Mouse (Mus musculus) limb, embryonic 14.5 days (tissue): ENCODE measurements around the gene Klhdc3. TPM values are rescaled to one million over a fixed set of nuclear protein-coding genes. Genes with fewer than 3 reads are reported as not detected.

ENCODE experiments used
- ATAC-seq: fragments of 200-750 bp; cut with Nextera tagmentation; 2 replicates; pipeline ENCODE4 v1.8.0; 2017; ENCODE audit warnings: low read depth, moderate number of reproducible peaks, moderate TSS enrichment; ENCODE audit not compliant: low FRiP score
- DNase-seq: peaks from one replicate; pipeline ENCODE4 v3.0.0-alpha.2; 2015; ENCODE audit warnings: low spot score
- H3K27ac ChIP-seq: fragments of 300-500 bp; sonication (generic); replicated peaks from 2 replicates; pipeline ENCODE4 v1.5.1; 2014; ENCODE audit warnings: low read depth, mild to moderate bottlenecking, low read length, moderate library complexity, mixed read lengths
- H3K27me3 ChIP-seq: fragments of 300-500 bp; sonication (generic); 2 replicates; pipeline ENCODE4 v1.6.1; 2014; ENCODE audit warnings: low read length, mixed read lengths; ENCODE audit not compliant: control insufficient read depth, insufficient read depth
- H3K36me3 ChIP-seq: fragments of 300-500 bp; sonication (generic); 2 replicates; pipeline ENCODE4 v1.6.1; 2014; ENCODE audit warnings: mild to moderate bottlenecking, low read length, moderate library complexity, mixed read lengths; ENCODE audit not compliant: control insufficient read depth, insufficient read depth
- H3K4me1 ChIP-seq: fragments of 300-500 bp; sonication (generic); 2 replicates; pipeline ENCODE4 v1.6.1; 2014; ENCODE audit warnings: antibody characterized with exemption, low read length, mixed read lengths; ENCODE audit not compliant: control insufficient read depth, insufficient read depth
- H3K4me2 ChIP-seq: fragments of 300-500 bp; sonication (generic); replicated peaks from 2 replicates; pipeline ENCODE4 v1.6.1; 2014; ENCODE audit warnings: low read depth, mild to moderate bottlenecking, low read length, moderate library complexity; ENCODE audit not compliant: severe bottlenecking
- H3K4me3 ChIP-seq: fragments of 300-500 bp; sonication (generic); replicated peaks from 2 replicates; pipeline ENCODE4 v1.5.1; 2014; ENCODE audit warnings: low read length
- H3K9ac ChIP-seq: fragments of 300-500 bp; sonication (generic); 2 replicates; pipeline ENCODE4 v1.6.1; 2014; ENCODE audit warnings: mild to moderate bottlenecking, low read depth, low read length, moderate library complexity; ENCODE audit not compliant: severe bottlenecking
- H3K9me3 ChIP-seq: fragments of 300-500 bp; sonication (generic); 2 replicates; pipeline ENCODE4 v1.6.1; 2016; ENCODE audit warnings: low read length; ENCODE audit not compliant: control insufficient read depth
- POLR2A ChIP-seq: fragments of 200-500 bp; IDR thresholded peaks from 2 replicates; pipeline ENCODE4 v1.8.0; 2012; ENCODE audit warnings: inconsistent platforms, mild to moderate bottlenecking, moderate library complexity, borderline replicate concordance; ENCODE audit not compliant: insufficient read depth, insufficient read length; ENCODE audit errors: extremely low read depth
- WGBS: fragments of 180-500 bp; shearing (Covaris S2); extraction: QIAGEN DNeasy Blood & Tissue Kit; methylation state at CpG from one replicate; pipeline ENCODE4 v1.1.7; 2014; 5-methylcytosine and 5-hydroxymethylcytosine counted together
- polyA plus RNA-seq, 2 experiments: library from polyadenylated mRNA; depleted of rRNA in 1 of 2; stranded (reverse) in 1 of 2; unstranded in 1 of 2; fragments of >200 nt; fragmentation: Nextera tagmentation in 1 of 2; extraction: Ambion mirVana in 1 of 2; gene quantifications; 2 replicates each; pipeline versions ENCODE4 v1.2.1 to v1.2.3; 2012 to 2014

The Klhdc3 gene
- polyA plus RNA-seq, 2 experiments: 122 to 137 TPM

GRCm38 (mm10) chr17:46646322-46646662 lies 34.4 kb downstream of the Klhdc3 start:
- Histone ChIP-seq H3K27ac (peak overlapping the region; percentile 79), H3K36me3 (peaks cover 27% of the 10 kb centered on the region), H3K4me2 (peak overlapping the region; percentile 87), H3K4me3 (peak overlapping the region; percentile 82), H3K9me3 (no peaks in the 10 kb centered on the region), H3K9ac (peak overlapping the region; percentile 77), H3K27me3 (no peaks in the 10 kb centered on the region), H3K4me1 (peaks cover 12% of the 10 kb centered on the region)
- ATAC-seq: peak; percentile 14
- no peak for DNase-seq
- under 1% methylated on average over 17 of the region's 19 CpGs for WGBS
- TF ChIP-seq POLR2A: no peak

- Histone ChIP-seq H3K36me3 (peaks cover 27% of the 10 kb centered on the region), H3K4me2 (peak within 1 kb of the TSS; percentile 90), H3K27ac (peak within 1 kb of the TSS; percentile 79), H3K9me3 (no peaks in the 10 kb centered on the region), H3K4me3 (peak within 1 kb of the TSS; percentile 82), H3K9ac (peak within 1 kb of the TSS; percentile 77), H3K4me1 (peaks cover 11% of the 10 kb centered on the region), H3K27me3 (no peaks in the 10 kb centered on the region)
- peak; percentile 85 for ATAC-seq
- under 1% methylated on average over 50 of the region's 53 CpGs for WGBS
- DNase-seq: peak; percentile 96
- peak; percentile 86; the same call in 1 of the 2 replicates for TF ChIP-seq POLR2A
Measured at GRCm38 (mm10) chr17:46645561-46646321, 35.0 kb downstream of the Klhdc3 start, which contains the start of the genes Klc4 and Mrpl2. Gene Klc4 (minus strand): TSS chr17:46646022. Gene Mrpl2 (plus strand): TSS chr17:46646229.

GRCm38 (mm10) chr17:46644916-46645475 lies 35.7 kb downstream of the Klhdc3 start:
- Histone ChIP-seq H3K27me3 (no peaks in the 10 kb centered on the region), H3K9ac (peak overlapping the region; percentile 69), H3K4me2 (peak overlapping the region; percentile 90), H3K27ac (no peak overlapping the region; the same call in 1 of the 2 replicates), H3K4me1 (peaks cover 11% of the 10 kb centered on the region), H3K9me3 (no peaks in the 10 kb centered on the region), H3K4me3 (peak overlapping the region; percentile 82), H3K36me3 (peaks cover 28% of the 10 kb centered on the region)
- ATAC-seq: no peak
- WGBS: 6% methylated on average over 11 of the region's 11 CpGs
- TF ChIP-seq POLR2A: no peak
- no peak for DNase-seq

- Histone ChIP-seq H3K36me3 (peaks cover 34% of the 10 kb centered on the region), H3K4me3 (peak overlapping the region; percentile 82; the same call in 1 of the 2 replicates)
Measured at GRCm38 (mm10) chr17:46644152-46644805, 36.4 kb downstream of the Klhdc3 start.

GRCm38 (mm10) chr17:46642060-46642459 lies 38.7 kb downstream of the Klhdc3 start:
- H3K9ac ChIP-seq: no peak overlapping the region
- no peak overlapping the region for H3K4me3 ChIP-seq
- DNase-seq: no peak
- H3K36me3 ChIP-seq: peaks cover 21% of the 10 kb centered on the region
- H3K9me3 ChIP-seq: no peaks in the 10 kb centered on the region
- no peak for TF ChIP-seq POLR2A
- no peak for ATAC-seq
- H3K27me3 ChIP-seq: no peaks in the 10 kb centered on the region
- no peak overlapping the region for H3K4me2 ChIP-seq
- H3K27ac ChIP-seq: no peak overlapping the region
- peaks cover 10% of the 10 kb centered on the region for H3K4me1 ChIP-seq
- WGBS: 93% methylated on average over 17 of the region's 17 CpGs

More at GRCm38 (mm10) chr17:46644152-46644805, 36.4 kb downstream of the Klhdc3 start:
- peak overlapping the region; percentile 69 for H3K9ac ChIP-seq
- no peak for TF ChIP-seq POLR2A
- 84% methylated on average over 12 of the region's 12 CpGs for WGBS
- no peak for ATAC-seq
- no peak overlapping the region for H3K27ac ChIP-seq
- no peaks in the 10 kb centered on the region for H3K27me3 ChIP-seq
- H3K4me2 ChIP-seq: peak overlapping the region; percentile 90
- H3K9me3 ChIP-seq: no peaks in the 10 kb centered on the region
- H3K4me1 ChIP-seq: peaks cover 8% of the 10 kb centered on the region
- DNase-seq: no peak
